Mouse (Mus musculus) limb, embryonic 12.5 days (tissue): ENCODE results near the gene Bcl2l12. TPM values are rescaled to one million over a fixed set of nuclear protein-coding genes. Genes with fewer than 3 reads are reported as not detected.
"Not testable (repeated sequence)": the region's sequence is repeated elsewhere in the genome, so short reads cannot be mapped to it uniquely, and the experiment has no call there.

ENCODE experiments used
- ATAC-seq: fragments of 200-750 bp; cut with Nextera tagmentation; 2 replicates; pipeline ENCODE4 v1.8.0; 2017; ENCODE audit warnings: low read depth, moderate TSS enrichment; ENCODE audit not compliant: insufficient number of reproducible peaks, insufficient read depth, low FRiP score, low TSS enrichment
- H3K27ac ChIP-seq: fragments of 300-500 bp; sonication (generic); 2 replicates; pipeline ENCODE4 v1.5.1; 2016; ENCODE audit warnings: mild to moderate bottlenecking, moderate library complexity
- H3K27me3 ChIP-seq: fragments of 300-500 bp; sonication (generic); 2 replicates; pipeline ENCODE4 v1.6.1; 2016; ENCODE audit warnings: mild to moderate bottlenecking, moderate library complexity
- H3K36me3 ChIP-seq: fragments of 300-500 bp; sonication (generic); 2 replicates; pipeline ENCODE4 v1.6.1; 2016; ENCODE audit warnings: mild to moderate bottlenecking, moderate library complexity
- H3K4me1 ChIP-seq: fragments of 300-500 bp; sonication (generic); replicated peaks from 2 replicates; pipeline ENCODE4 v1.6.1; 2016
- H3K4me2 ChIP-seq: fragments of 300-500 bp; sonication (generic); 2 replicates; pipeline ENCODE4 v1.6.1; 2016; ENCODE audit warnings: mild to moderate bottlenecking, moderate library complexity
- H3K4me3 ChIP-seq: fragments of 300-500 bp; sonication (generic); replicated peaks from 2 replicates; pipeline ENCODE4 v1.5.1; 2016; ENCODE audit warnings: mild to moderate bottlenecking
- H3K9ac ChIP-seq: fragments of 300-500 bp; sonication (generic); replicated peaks from 2 replicates; pipeline ENCODE4 v1.6.1; 2016; ENCODE audit warnings: mild to moderate bottlenecking, moderate library complexity
- H3K9me3 ChIP-seq: fragments of 300-500 bp; sonication (generic); 2 replicates; pipeline ENCODE4 v1.6.1; 2016; ENCODE audit warnings: mild to moderate bottlenecking, moderate library complexity
- WGBS: fragments of 180-500 bp; shearing (Covaris S2); methylation state at CpG from one replicate; pipeline ENCODE4 v1.1.7; 2016; 5-methylcytosine and 5-hydroxymethylcytosine counted together
- polyA plus RNA-seq: library from polyadenylated mRNA; unstranded; fragments of >200 nt; fragmentation: Nextera tagmentation; extraction: Ambion mirVana; gene quantifications from 2 replicates; pipeline ENCODE4 v1.2.1, GENCODE M21; 2016

Gene Bcl2l12
- polyA plus RNA-seq, 1 experiment from 2014 or later = 96.8 TPM

DNA sequence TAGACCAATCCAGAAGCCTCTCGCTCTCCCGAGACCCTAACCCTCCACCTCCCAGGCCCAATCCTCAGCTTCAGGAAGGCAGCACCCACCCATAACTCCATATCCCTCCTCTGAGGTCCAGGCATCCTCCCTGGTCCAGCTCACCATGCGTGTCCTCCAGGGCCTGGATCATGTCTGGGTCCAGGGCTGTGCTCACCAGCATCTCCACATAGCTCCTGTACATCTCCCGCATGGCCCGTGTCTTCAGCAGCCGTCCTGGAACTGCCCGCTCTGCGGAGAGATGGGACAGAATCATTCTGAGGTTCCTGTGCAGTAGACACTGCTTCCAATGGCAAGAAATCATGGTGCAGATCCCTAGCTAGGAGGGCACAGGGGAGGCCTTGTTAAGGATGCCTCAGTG lies 32.3 kb upstream of the Bcl2l12 start:
- no peak for ATAC-seq
- WGBS = 96% methylated on average over 8 of the region's 8 CpGs
- H3K4me3 ChIP-seq = no peak overlapping the region
- H3K9me3 ChIP-seq = no peaks in the 10 kb centered on the region
- H3K27ac ChIP-seq = no peak overlapping the region
- no peaks in the 10 kb centered on the region for H3K27me3 ChIP-seq
- no peak overlapping the region for H3K4me2 ChIP-seq
- peaks cover 94% of the 10 kb centered on the region for H3K36me3 ChIP-seq
- H3K9ac ChIP-seq = no peak overlapping the region
- peaks cover 7% of the 10 kb centered on the region; the same call in 1 of the 2 replicates for H3K4me1 ChIP-seq

DNA sequence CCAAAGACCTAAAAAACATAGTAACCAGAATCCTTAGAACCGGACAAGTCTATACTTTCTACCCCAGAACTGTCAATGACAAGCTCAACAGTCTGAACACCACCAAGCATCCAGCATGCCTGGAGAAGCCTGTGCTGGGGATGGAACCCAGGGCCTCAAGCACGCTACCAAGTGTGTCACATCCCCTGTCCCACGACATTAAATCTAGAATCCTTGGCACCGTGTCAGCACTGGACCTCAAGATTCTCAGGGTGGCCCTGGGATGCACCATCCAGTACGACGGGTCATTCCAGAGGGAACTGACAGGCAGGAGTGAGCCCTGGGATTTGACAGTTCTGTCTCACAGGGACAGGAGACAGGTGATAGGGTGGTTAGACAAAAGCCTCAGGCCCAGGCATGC lies 31.5 kb upstream of the Bcl2l12 start:
- Histone ChIP-seq H3K4me2 (no peak overlapping the region), H3K4me1 (peaks cover 7% of the 10 kb centered on the region; the same call in 1 of the 2 replicates), H3K4me3 (no peak overlapping the region), H3K27me3 (no peaks in the 10 kb centered on the region), H3K36me3 (peaks cover 85% of the 10 kb centered on the region), H3K9me3 (no peaks in the 10 kb centered on the region), H3K27ac (no peak overlapping the region), H3K9ac (no peak overlapping the region)
- ATAC-seq = no peak
- WGBS = 93% methylated on average over 6 of the region's 6 CpGs

DNA sequence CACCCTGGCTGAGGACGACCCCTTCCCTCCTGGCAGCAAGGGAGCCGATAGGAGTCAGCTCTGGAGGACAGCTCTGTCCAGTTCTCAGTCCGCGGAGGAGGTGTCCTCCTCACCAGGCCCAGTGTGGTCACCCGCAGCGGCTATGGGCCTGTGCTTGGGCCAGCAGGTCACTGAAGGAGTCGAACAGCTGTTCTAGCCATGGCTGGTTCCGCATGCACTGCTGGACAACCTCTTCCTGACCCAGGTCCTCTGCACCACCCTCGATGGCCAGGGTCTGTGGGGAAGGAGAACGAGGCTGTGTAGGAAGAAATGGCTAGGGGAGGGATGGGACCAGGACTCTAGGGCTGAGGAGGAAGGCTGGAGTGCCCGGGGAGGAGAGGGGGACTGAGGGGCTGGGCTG lies 29.8 kb upstream of the Bcl2l12 start:
- Histone ChIP-seq H3K36me3 (peaks cover 69% of the 10 kb centered on the region), H3K9ac (no peak overlapping the region), H3K9me3 (no peaks in the 10 kb centered on the region), H3K27ac (no peak overlapping the region), H3K4me3 (no peak overlapping the region), H3K27me3 (no peaks in the 10 kb centered on the region), H3K4me2 (no peak overlapping the region), H3K4me1 (peaks cover 7% of the 10 kb centered on the region; the same call in 1 of the 2 replicates)
- WGBS = 93% methylated on average over 11 of the region's 11 CpGs
- ATAC-seq = no peak

DNA sequence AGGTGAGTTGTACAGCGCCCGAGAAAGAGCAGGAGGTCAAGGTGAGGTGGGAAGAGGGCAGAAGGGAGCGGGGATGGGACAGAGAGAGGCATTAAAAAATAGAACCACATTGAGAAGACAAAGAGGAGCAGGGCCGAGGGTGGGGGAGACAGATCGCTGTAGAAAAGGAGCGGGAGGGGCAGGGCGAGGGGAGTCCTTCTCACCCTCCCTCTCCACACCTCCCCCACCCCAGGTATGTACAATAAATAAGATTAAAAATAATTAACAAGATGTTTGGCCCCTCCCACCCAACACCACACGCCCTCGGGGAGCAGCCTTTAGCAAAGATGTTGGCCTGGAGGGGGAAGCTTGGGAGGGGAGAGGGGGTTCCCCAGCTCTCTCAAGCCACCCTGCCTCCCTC lies 29.2 kb upstream of the Bcl2l12 start:
- Histone ChIP-seq H3K36me3 (peaks cover 63% of the 10 kb centered on the region), H3K4me1 (peaks cover 7% of the 10 kb centered on the region; the same call in 1 of the 2 replicates), H3K27ac (no peak overlapping the region), H3K4me3 (no peak overlapping the region), H3K9me3 (no peaks in the 10 kb centered on the region), H3K4me2 (no peak overlapping the region), H3K27me3 (no peaks in the 10 kb centered on the region), H3K9ac (no peak overlapping the region)
- 91% methylated on average over 9 of the region's 9 CpGs for WGBS
- ATAC-seq = no peak

DNA sequence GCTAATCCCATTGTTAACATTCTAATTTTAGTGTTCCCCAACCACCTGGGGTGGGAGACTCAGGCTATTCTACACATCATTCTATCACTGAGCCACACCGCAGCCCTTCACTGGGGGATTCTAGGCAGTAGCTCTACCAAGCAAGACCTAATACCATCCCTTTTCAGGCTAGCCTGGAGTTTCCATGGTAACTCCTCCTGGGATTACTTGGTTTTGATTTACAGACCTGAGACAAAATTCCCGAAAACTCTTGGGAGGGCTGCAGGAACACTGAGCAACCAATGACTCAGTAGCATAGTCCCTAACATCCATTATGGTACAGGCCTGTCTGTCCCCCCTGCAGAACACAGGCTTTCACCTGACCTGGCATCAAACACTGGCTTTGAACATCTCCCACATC lies 27.7 kb upstream of the Bcl2l12 start:
- Histone ChIP-seq H3K9ac (no peak overlapping the region), H3K27me3 (no peaks in the 10 kb centered on the region), H3K9me3 (no peaks in the 10 kb centered on the region), H3K4me3 (no peak overlapping the region), H3K4me2 (no peak overlapping the region), H3K27ac (peak overlapping the region; percentile 25), H3K36me3 (peaks cover 48% of the 10 kb centered on the region), H3K4me1 (peaks cover 7% of the 10 kb centered on the region; the same call in 1 of the 2 replicates)
- ATAC-seq = no peak
- 72% methylated on average over 2 of the region's 2 CpGs for WGBS

DNA sequence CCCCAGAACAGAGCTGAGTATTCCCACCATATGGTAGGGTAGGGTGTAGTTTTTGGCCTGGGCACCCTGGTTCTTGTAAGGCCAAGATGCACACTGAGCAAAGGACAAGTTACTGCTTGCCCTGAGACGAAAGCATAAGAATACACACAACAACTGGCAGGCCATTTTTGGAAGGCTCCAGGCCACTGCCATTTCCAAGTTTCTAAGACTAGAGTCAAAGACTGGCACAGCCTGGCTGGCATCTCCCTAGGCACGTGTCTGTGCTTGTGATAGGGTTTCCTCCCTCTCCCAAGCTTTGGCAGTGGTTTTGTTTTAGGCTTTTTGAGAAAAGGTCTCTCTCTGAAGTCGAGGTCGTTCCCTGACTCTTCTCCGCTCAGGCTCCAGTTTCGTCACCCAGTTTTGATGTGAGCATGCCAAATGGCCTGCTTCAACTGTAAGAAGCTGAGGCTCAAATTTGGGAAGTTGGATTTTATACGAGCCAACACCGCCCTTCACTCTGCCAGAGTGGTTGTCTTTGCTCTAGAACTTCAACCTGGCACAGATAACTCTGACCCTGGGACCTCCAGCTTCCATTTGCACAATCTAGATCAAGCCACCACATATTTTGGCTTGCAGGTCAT lies 27.2 kb upstream of the Bcl2l12 start:
- Histone ChIP-seq H3K9ac (no peak overlapping the region), H3K27me3 (no peaks in the 10 kb centered on the region), H3K4me2 (no peak overlapping the region), H3K36me3 (peaks cover 42% of the 10 kb centered on the region), H3K4me1 (peaks cover 7% of the 10 kb centered on the region; the same call in 1 of the 2 replicates), H3K4me3 (no peak overlapping the region), H3K27ac (peak overlapping the region; percentile 54), H3K9me3 (no peaks in the 10 kb centered on the region)
- no peak for ATAC-seq
- WGBS = 76% methylated on average over 8 of the region's 8 CpGs

DNA sequence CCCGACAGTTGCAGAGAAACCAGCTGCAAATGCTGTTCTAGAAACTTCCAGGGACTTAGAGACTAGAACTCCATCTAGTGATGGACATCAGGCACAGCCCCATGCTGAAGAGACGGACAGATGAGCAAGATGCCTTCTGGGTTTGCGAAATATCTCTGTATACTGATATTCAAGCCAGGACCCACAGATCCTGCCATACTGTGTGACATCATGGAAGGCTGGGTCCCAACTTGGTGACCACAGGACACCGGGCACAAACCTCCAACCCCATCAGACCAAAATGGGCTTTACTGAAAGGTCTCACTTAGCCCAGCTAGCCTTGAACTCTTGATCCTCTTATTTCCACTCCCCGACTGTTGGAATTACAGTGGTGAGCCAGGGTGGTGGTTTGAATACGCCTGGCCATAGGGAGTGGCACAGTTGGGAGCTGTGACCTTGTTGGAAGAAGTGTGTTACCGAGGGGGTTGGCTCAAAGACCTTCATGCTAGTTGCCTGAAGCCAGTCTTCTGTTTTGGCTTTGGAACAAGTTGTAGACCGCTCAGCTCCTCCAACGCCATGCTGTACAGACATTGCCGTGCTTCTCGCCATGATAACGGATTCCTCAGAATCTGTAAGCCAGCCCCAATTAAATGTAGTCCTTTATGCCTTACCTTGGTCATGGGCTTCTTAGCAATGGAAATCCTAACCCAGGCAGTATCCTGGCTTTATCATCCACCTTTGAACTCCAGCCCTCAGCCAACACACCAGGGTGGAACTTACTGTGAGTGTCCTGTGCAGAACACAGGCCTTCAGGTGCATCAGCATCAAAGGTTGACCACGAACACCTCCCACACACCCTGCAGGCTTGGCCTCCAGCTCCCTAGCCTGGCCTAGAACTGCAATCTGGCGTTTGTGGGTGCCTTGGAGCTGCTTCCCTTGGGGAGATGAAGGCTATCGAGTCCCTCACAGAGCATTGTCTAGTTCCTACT lies 26.1 kb upstream of the Bcl2l12 start:
- Histone ChIP-seq H3K36me3 (peaks cover 31% of the 10 kb centered on the region), H3K27me3 (0 out of 2 replicates have a peak, but pooled peaks cover 4% of the 10 kb centered on the region), H3K9ac (no peak overlapping the region), H3K4me2 (no peak overlapping the region), H3K4me1 (peaks cover 11% of the 10 kb centered on the region; the same call in 1 of the 2 replicates), H3K9me3 (no peaks in the 10 kb centered on the region), H3K27ac (peak overlapping the region; percentile 54; the same call in 1 of the 2 replicates), H3K4me3 (no peak overlapping the region)
- 88% methylated on average over 15 of the region's 15 CpGs for WGBS
- no peak for ATAC-seq

DNA sequence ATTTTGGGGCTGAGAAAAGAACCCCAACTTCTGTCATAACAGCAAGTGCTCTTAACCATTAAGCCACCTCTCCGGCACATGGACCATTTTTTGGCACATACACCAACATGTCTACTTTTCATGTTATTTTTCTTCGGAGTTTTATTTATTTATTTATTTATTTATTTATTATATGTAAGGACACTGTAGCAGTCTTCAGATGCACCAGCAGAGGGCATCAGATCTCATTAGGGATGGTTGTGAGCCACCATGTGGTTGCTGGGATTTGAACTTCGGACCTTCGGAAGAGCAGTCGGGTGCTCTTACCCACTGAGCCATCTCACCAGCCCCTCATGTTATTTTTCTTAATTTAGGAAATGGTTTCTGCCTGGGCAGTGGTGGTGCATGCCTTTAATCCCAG lies 25.2 kb upstream of the Bcl2l12 start:
- Histone ChIP-seq H3K36me3 (peaks cover 22% of the 10 kb centered on the region), H3K4me1 (peaks cover 19% of the 10 kb centered on the region), H3K27me3 (peaks cover 12% of the 10 kb centered on the region; the same call in 1 of the 2 replicates)
- H3K9ac ChIP-seq, H3K4me3 ChIP-seq, H3K27ac ChIP-seq, H3K9me3 ChIP-seq, H3K4me2 ChIP-seq, ATAC-seq: not testable (repeated sequence)
- 85% methylated on average over 5 of the region's 5 CpGs for WGBS

DNA sequence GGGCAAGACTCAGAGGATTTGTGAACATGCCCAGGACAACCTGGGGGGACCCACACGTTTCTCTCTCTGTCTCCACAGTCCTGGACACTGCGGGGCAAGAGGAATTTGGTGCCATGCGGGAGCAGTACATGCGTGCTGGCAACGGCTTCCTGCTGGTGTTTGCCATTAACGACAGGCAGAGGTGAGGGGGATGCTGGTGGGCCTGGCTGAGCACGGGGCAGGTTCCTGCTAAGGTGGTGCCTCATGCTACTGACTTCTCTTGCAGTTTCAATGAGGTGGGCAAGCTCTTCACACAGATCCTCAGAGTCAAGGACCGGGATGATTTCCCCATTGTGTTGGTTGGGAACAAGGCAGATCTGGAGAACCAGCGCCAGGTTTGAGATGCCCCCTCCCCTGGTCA lies 21.7 kb upstream of the Bcl2l12 start:
- H3K9me3 ChIP-seq = no peaks in the 10 kb centered on the region
- ATAC-seq = no peak
- H3K27ac ChIP-seq = no peak overlapping the region
- H3K4me2 ChIP-seq = no peak overlapping the region
- H3K4me1 ChIP-seq = peaks cover 26% of the 10 kb centered on the region
- H3K36me3 ChIP-seq = no peaks in the 10 kb centered on the region
- H3K9ac ChIP-seq = no peak overlapping the region
- H3K4me3 ChIP-seq = no peak overlapping the region
- 65% methylated on average over 9 of the region's 9 CpGs for WGBS
- H3K27me3 ChIP-seq = peaks cover 12% of the 10 kb centered on the region; the same call in 1 of the 2 replicates

DNA sequence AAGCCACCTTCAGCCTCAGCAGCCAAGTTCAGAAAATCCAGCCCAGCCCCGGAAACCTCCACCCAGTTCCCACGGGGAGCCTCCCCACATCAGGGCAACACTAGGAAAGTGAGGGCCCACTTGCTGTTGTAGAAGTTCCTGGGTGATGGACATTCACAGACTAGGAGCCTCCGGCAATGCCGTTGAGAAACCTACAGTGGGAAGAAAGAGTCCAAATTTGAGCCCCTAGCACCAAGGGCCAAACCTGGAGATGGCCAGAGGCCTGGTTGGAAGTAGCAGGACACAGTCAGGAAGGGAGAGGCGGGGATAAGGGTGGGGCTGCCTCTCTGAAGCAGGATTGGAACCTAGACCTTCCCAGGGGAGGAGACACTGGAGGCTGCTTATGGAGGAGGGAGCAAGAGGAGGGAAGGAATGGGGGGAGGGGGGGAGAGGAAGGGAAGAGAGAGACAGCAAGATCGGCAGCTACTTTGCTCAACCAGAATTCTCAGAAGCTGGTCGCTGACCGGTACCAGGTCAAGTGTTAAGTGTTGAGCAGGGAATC lies 20.6 kb upstream of the Bcl2l12 start:
- Histone ChIP-seq H3K27me3 (peaks cover 12% of the 10 kb centered on the region; the same call in 1 of the 2 replicates), H3K4me3 (0 out of 2 replicates have a peak overlapping the region, but pooled peaks have one; percentile 6), H3K9ac (no peak overlapping the region), H3K27ac (0 out of 2 replicates have a peak overlapping the region, but pooled peaks have one; percentile 1), H3K9me3 (no peaks in the 10 kb centered on the region), H3K36me3 (no peaks in the 10 kb centered on the region), H3K4me2 (peak overlapping the region; percentile 85), H3K4me1 (peaks cover 35% of the 10 kb centered on the region)
- ATAC-seq = no peak
- 32% methylated on average over 8 of the region's 8 CpGs for WGBS
